Mouse (Mus musculus) brain, adult 2 months (tissue): Measurements from ENCODE around the gene Slc22a21.
A peak's percentile ranks its signal among the peaks of the same experiment; 100 is the strongest.
"Not testable (repeated sequence)": the region's sequence is repeated elsewhere in the genome, so short reads cannot be mapped to it uniquely, and the experiment has no call there.

Experiments used
- DNase-seq: peaks from one replicate; pipeline ENCODE4 v3.0.0; 2011; ENCODE audit warnings: low read depth, low spot score

The Slc22a21 gene

DNA sequence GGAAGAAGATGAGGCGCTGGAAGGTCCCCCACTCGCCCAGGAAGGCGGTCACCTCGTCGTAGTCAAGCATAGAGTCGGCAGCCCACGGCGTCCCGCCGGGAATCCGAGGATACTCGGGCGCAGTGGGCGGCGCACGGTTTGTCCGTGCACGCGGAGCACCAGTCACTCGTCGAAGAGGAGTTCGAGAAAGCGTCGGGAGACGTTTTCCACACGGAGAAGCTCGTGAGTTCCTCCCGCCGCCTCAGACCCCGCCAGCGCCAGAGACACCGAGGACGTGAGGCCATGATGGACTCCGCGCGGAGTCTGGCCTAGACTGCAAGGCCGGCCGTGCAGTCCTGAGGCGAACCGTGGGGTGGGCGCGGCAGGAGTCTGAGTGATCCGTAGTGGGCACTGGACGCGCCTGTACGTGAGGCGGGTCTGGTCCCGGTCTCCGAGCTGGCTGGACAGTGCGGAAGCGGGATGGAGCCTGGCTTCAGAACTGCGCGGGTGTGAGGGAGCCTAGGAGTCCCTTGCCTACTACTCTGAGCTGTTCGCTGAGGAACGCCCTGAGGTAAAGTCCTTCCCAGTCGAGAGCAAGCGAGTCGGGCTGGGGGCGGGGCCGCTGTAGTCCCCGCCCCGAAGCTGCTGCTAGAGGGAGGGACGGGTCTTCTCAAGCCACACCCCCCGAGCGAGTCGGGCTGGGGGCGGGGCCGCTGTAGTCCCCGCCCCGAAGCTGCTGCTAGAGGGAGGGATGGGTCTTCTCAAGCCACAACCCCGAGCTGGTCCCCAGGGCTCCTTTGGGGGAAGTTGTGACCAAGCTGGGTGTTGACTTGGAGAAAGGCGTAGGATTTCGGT, at the start of gene Slc22a21:
TSS of gene Slc22a21 (minus strand) at position 545 of the 834 bp plus-strand sequence.
- peak; percentile 75 for DNase-seq

DNA sequence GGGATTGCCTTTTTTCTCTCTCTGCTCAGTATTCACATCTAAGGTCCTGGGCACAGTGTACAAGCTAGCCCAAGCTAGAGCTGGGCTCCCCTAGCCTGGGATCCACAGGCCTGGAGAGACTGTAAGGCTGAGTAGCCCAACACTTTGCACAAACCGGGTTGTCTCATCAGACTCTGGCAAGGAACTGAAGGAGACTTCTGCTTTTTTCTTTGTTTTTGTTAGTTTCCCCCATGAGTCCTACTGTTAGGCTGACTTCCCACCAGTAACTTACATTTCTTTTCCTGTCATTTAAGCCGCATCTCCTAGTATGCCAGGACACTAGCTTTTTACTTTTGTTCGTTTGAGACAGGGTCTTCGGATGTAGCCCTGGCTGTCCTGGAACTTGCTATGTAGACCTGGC, 48.9 kb upstream of the Slc22a21 start:
- no peak for DNase-seq

DNA sequence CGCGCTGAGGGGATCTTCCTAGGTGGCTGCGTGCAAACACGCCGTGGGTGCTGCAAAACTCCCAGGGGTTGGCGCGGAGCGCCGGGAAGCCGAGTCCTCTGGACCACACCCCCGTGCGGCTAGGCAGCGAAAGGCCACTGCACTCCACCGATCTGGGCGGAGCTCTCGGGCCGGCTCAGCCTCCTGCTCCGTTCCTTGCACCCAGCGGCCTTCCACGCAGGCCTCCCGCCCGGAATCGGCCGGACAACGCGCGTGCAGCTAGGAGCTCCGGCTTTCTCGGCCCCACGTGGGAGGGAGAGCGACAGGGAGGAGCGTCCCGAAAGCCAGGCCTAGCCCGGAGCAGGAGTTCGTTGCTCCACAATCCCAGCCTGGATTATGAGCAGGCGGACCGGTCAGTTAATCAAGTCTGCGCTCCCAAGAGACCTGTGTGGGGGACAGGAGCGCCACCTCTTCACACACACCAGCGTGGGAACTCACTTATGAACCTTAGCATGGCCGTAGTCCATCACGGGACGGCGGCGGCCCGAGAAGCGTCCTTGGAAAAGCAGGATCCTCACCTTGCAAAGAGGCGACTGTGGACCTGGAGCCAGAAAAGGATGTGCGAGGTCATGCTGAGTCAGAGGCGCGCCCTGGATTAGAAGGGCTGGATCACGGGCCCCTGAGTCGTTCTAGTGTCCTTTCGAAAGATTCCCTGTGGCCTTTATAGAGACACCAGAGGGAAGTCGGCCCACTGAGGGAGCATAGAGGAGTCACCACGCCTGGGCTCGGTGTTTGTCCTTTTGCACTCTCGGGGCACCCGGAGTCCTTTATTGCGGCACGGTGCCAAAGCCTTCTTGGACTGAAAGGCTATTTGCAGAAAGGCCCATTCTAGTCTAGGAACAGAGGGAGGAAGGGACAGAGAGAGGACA, 48.2 kb upstream of the Slc22a21 start, which contains the start of gene Slc22a4:
TSS of gene Slc22a4 (minus strand) at position 47 of the 908 bp plus-strand sequence.
- peak; percentile 92 for DNase-seq

DNA sequence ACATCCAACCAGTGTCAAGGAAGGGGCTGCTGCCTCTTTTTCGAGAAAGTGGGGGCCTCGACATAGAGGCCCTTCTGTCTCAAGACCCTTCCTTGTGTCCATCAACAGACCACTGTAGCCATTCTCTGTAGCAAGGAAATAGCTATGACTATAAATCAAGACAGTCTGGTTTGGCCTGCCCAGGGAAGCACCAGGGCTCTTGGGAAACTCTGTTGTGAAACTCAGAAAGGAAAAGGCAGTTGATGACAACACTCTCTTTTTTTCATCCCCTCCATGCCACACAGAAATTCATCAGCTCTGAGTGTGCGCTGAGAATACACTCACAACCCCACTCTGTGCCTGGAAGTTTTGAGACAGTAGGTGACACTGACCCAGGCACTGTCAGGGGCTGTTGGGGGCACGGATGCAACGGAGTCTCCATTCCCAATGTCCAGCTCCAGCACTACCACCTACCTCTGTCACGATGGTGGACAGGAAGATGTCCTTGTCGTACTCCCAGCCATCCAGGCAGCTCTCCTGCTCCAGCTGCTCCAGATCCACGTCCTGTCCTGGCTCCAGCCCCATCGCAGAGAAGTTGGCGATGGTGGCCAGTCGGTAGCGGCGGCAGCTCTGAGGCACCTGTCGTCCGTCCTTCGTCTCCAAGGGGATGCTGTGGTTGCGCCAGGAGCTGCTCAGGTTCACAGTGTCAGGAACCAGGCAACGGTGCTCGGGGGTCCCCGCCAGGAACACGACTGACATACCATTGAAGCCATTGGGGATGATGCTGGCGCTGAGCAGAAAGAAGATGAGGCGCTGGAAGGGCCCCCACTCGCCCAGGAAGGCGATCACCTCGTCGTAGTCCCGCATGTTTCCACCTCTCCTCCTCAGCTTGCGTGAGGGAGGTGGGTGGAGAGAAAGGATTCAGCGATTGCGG, 47.3 kb upstream of the Slc22a21 start:
- peak; percentile 53 for DNase-seq

DNA sequence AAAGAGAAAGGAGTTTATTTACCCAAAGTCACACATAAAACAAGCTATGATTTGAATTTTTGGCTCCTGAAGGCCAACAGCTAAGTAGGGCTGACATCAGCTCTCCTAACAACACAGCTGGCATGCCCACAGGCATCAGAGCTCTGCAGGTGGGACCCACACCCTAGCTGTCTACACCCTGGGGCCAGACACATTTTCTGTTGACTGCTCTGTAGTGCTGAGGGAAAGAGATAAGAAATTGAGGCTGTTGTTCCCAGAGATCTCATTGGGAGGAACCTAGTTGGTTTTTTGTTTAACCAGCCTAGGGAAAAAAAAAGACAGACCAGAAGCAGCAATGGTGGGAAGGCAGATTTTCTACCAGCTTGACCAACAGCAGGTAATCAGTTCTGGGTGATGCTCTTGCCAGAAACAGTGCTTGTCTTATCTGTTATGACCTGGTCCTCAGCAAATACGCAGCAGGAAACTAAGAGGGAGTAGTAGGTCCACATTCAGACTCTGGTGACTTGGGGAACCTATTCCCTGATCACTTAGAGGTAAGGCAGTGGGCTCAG, 46.4 kb upstream of the Slc22a21 start:
- DNase-seq = peak; percentile 91

DNA sequence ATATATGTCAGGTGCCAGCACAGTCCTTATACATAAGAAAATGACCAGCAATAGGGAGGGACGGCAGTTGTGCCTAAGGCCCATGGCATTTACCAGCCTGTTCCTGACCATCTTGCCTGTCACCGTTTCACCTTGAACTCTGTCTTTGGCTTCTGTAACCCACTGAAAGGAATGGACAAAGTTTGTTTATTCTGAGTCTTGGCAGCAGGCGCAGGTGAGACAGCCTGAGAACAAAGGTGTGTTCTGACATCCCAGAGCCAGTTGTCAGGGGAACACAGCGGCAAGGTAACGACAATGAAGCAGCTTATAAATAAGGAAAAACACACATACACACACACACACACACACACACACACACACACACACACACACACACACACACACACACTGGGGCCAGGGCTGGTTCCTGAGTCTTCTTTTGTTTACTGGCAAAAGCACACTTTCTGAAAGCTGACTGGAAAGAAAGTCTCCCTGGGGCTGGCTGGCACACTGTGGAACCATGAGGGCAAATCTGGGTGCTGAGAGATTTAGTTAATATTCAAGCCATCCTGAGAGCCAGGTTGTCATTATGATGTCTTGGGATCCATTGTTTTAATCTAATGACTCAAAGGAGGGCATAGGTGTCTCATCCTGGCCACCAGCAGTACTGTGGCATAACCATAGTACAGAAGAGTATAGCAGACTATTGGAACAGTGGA, 41.4 kb upstream of the Slc22a21 start:
- no peak for DNase-seq

DNA sequence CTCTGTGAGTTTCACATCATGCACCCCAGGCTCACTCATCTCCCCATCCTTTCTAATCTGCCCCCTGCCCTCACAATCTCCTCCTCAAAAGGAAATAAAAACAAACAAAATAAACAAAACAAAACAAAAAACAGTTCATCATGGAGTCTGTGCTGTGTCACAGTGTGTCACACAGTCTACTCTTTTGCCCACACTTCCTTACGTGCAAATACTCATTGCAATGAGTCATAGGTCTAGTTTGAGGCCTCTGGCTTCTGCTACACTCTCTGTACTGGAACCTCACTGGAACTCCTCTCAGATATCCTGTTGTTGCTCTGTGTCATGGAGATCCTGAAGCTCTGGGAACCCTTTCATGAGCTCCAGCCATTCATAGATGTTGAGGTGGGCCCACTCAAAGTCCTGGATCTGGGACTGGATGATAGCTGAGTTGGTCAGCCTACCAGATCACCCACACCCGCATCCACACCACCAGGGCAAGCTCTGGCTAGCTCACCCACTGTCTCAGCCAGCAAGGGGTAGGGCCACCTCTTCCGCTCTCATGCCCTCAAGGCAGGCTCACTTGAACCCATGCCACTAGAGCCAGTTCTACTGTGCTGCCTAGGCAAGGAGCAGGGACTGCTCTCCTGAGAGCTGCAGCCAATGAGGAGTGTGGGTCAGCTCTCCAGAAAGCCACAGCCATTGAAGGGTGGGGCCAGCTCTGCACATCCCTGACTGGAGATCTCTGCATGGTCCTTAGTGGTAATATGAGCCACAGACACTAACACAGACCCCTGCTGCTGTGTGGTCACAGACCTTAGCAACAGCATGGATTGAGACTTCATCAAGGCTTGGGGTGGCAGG, 39.0 kb upstream of the Slc22a21 start:
- no peak for DNase-seq

DNA sequence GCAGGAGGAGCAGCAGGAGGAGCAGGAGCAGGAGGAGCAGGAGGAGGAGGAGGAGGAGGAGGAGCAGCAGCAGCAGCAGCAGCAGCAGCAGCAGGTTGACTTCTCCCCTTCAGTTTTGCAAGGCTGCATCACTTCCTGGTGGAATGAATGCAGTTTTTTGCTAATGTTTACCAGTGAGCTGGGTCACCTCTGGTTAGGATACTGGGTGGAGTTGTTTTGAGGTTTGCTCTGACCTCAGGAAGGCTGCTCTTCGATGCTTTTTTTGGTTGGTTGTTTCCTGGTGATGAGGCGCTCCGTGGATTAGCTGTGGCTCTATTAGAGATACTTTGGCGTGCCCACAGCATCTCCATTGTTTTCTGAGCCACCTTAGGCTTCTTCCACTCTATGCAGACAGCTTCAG, 37.5 kb upstream of the Slc22a21 start:
- no peak for DNase-seq

DNA sequence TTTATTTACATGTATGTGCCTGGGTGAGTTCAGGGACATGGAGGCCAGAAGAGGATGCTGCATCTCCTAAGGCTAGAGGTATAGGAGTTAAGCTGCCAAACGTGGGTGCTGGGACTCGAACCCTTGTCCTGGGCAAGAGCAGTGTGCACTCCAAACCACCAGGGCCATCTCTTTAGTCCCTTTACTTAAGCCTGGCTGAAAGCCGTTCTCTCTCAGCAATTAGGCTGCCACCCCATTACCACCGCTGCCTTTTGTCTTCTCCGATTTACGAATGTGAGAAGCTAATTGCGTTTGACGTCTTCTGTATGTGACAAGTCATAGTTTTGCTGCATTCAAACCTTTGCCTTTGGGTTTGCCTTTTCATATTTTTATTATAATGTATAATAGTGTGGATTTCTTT, 35.9 kb upstream of the Slc22a21 start:
- DNase-seq = no peak

DNA sequence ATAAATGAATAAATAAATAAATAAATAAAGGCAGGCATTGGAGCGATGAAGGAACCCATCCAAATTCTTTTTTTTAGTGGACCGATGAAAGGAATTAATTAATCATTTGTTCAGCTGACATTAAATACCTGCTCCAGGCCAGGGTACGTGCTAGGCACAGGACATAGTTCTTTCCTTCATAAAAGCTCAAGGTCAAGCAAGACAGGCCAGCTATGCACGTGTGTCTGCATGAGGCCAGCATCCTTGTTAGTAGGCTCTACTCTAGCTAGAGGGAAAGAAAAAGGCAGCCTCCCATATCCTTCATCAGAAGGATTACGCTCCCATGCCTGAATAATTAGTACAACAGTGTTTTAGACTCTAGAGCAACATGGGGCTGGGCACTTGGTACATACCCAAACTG, 32.8 kb upstream of the Slc22a21 start:
- DNase-seq = no peak

DNA sequence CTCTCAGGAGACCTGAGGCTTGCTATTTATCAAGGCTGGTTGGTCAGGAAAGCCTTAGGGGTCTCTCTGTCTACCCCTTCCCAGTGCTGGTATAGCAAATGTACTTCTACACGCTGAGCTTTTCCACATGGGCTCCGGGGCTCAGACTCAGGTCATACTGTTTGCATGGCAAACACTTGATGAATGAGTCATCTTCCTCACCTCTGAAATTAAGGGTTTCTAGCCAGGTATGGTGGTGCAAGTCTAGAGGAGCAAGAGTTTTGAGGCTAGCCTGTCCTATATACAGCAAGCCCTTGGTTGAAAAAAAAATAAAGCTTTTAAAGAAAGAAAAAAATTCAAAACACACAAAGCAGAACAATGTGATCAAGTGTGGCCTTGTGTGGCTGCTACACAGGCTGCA, 31.1 kb upstream of the Slc22a21 start:
- no peak for DNase-seq

DNA sequence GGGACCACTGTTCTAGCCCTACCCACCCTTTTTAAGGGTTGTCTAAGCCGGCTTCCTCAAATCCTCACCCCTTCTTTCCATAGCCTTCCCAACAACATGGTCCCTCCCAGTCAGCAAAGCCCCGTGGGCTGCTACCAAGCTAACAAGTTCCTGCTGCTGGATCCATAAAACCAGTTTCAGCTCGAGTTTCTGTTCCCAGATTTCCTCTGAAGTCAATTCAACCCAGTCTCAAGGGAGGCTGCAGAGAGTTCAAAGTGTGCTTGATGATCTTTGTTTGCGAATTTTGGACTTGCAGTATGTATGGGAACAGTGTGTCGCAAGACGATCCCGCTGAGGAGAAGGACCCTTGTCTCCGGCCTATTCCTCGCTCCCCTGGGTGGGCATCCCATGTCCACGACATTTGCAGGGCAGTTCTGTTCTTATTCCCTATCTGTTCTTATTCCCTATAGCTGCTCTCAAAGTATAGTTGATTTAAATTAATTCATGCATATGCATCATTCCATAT, 28.3 kb upstream of the Slc22a21 start:
- no peak for DNase-seq

DNA sequence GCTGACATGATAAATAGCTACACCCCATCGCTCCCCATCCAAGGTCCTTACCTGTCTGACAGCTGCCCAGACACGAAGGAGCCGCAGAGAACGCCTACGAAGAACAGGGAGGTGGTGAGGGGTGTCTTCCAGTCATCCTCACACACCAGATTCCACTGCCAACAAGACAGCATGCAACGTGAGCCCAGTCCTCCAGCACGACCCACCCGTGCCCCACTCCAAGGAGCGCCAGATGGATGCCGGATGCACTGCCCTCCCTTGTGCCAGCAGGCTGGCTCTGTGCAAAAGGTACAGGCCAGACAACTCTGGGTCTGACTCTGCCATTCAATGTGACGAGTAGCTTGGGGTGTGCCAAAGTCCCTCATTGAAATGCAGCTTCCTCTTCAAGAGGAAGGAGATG, 27.6 kb upstream of the Slc22a21 start:
- DNase-seq = peak; percentile 96

DNA sequence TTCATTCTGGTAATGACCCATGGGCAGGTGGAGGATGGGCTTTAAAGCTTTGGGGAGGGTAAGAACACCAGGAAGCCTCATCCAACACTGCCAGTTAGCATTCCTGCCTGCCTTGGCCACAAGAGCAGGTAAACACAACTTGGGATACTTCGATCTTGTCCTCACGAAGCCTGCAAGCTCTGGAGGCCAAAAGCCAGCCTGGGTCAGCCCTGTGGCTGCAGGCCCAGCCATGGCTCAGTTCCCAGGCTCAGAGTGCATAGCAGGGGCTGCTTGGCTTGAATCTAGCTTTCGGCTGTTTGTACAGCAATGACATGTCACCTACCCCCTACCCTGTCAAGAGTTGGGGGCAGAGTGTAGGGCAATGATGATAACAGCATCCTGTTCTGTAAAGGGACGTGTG, 26.8 kb upstream of the Slc22a21 start:
- peak; percentile 81 for DNase-seq

DNA sequence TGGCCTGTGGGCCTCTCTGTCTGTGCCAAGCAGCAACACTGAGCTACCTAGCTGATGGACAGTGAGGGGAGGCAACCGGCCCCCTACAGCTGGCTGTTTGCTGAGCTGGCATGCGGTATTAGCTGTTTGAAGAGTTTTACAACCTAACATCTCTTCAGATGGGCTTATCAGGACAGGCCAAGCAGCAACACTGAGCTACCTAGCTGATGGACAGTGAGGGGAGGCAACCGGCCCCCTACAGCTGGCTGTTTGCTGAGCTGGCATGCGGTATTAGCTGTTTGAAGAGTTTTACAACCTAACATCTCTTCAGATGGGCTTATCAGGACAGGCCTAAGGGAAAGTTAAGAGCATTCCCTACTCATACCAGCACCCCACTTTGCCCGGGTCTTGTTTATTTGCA, 26.2 kb upstream of the Slc22a21 start:
- DNase-seq = not testable (repeated sequence)

DNA sequence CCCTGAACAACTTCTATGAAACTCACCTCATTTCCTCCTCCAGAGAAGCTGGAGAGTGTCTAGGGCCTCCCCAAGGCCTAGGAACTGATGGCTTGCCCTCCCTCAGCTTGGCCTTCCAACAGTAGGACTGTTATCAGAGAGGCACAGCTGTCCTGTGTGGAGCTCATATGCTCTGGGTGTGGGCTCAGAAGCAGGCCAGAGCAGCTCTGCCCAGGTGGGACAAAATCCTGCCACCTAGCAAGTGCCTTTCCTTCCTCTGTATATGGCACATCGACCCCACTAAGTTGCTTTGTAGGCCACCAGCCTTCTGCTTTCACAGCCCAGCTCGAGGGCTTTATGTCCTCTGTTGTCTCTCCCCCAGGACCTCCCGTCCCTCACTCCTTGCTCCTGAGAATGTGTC, 24.6 kb upstream of the Slc22a21 start:
- no peak for DNase-seq

DNA sequence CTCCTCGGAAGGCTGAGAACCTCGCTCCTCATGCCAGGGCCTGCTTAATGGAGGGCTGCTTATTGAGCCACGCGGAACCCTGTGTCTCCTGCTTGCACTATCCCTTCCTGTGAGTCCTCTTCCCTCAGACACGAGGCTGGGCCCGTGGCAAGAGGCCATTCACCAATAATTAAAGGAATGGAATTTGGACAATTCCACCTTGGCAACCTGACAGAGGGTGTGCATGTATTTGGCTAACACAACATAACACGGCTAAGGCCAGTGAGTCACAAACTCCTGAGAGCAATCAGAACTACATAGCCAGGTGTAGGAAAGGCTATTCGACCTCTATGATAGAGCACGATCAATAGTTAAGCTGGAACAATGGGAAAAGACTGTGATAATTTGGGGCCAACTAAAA, 24.1 kb upstream of the Slc22a21 start:
- DNase-seq = peak; percentile 65

DNA sequence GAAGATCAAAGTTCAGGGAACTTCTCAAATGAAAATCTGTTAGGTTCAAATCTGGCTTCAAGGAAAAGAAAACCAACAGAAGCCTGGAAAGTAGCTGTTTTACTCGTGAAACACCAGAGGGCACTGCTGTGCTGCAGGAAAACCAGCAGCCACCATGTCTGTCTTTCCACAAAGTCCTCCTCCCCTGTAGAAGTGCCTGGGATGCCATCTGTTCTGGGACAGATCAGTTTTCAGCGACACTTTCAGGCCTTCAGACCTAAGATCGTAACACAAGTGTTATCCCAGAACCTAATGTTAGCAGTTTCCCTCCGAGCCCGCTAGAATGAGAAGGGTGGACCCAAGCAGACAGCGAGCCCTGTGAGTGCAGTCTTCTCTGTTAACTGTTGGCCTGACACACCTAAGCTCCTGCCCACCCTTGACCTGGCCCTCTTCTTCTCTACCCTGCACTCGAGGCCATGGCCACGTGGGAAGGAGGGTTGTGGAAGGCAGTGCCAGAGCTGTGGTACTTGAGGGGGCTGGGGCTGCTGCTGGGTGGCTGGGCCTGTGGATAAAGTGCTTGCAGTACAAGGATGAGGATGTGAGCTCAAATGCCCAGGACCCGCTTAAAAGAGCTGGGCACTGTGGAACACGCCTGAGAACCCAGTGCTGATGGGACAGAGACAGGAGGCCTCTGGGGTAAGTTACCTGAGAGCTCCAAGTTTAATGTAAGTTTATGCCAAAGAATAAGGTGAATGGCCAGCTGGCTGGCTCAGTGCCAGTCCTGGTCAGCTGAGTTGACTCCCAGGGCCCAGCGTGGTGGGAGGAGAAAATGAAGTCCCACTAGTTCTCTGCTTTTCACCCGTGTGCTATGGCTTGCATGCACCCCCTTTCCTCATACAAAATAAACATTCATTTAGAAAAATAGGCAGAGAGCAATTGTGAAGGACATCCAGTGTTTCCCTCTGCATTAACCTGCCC, 22.9 kb upstream of the Slc22a21 start:
- DNase-seq = peak; percentile 96
